Mouse (Mus musculus): Measurements from ENCODE around the gene B230104I21Rik.

- TF ChIP-seq CTCF (IDR thresholded peaks at IDR 0.05; ENCODE audit: low read depth, low read length): no peak
- no peak for TF ChIP-seq POLR2A (IDR thresholded peaks at IDR 0.05; ENCODE audit: extremely low read depth, insufficient read depth, low read length)
Measured at GRCm38 (mm10) chr4:154352246-154352645, 16.3 kb downstream of the B230104I21Rik start.
